Mouse (Mus musculus) limb, embryonic 11.5 days (tissue): ENCODE measurements around the gene Emc10. TPM values are rescaled to one million over a fixed set of nuclear protein-coding genes. Genes with fewer than 3 reads are reported as not detected.

Experiments used
- ATAC-seq: fragments of 200-750 bp; cut with Nextera tagmentation; 2 replicates; pipeline ENCODE4 v1.8.0; 2017; ENCODE audit warnings: low read depth; ENCODE audit not compliant: insufficient number of reproducible peaks, low FRiP score, low TSS enrichment
- DNase-seq: peaks from one replicate; pipeline ENCODE4 v3.0.0-alpha.2; 2015; ENCODE audit warnings: low spot score
- H3K27ac ChIP-seq: fragments of 300-500 bp; sonication (generic); replicated peaks from 2 replicates; pipeline ENCODE4 v1.5.1; 2014; ENCODE audit warnings: low read depth, mild to moderate bottlenecking, low read length
- H3K27me3 ChIP-seq: fragments of 300-500 bp; sonication (generic); 2 replicates; pipeline ENCODE4 v1.6.1; 2014; ENCODE audit warnings: mild to moderate bottlenecking, low read length, mixed read lengths; ENCODE audit not compliant: control insufficient read depth, insufficient read depth
- H3K36me3 ChIP-seq: fragments of 300-500 bp; sonication (generic); 2 replicates; pipeline ENCODE4 v1.6.1; 2014; ENCODE audit warnings: mild to moderate bottlenecking, low read length, moderate library complexity, mixed read lengths; ENCODE audit not compliant: control insufficient read depth, insufficient read depth
- H3K4me1 ChIP-seq: fragments of 300-500 bp; sonication (generic); 2 replicates; pipeline ENCODE4 v1.6.1; 2014; ENCODE audit warnings: low read length, mixed read lengths; ENCODE audit not compliant: control insufficient read depth, insufficient read depth
- H3K4me2 ChIP-seq: fragments of 300-500 bp; sonication (generic); 2 replicates; pipeline ENCODE4 v1.6.1; 2014; ENCODE audit warnings: low read depth, mild to moderate bottlenecking, moderate library complexity; ENCODE audit not compliant: severe bottlenecking
- H3K4me3 ChIP-seq: fragments of 300-500 bp; sonication (generic); 2 replicates; pipeline ENCODE4 v1.5.1; 2014; ENCODE audit warnings: low read depth, low read length
- H3K9ac ChIP-seq: fragments of 300-500 bp; sonication (generic); 2 replicates; pipeline ENCODE4 v1.6.1; 2014; ENCODE audit warnings: mild to moderate bottlenecking, low read length
- H3K9me3 ChIP-seq: fragments of 300-500 bp; sonication (generic); 2 replicates; pipeline ENCODE4 v1.6.1; 2016; ENCODE audit warnings: low read length; ENCODE audit not compliant: control insufficient read depth
- whole genome bisulfite sequencing: fragments of 180-500 bp; shearing (Covaris S2); extraction: QIAGEN DNeasy Blood & Tissue Kit; methylation state at CpG from one replicate; pipeline ENCODE4 v1.1.7; 2014; 5-methylcytosine and 5-hydroxymethylcytosine counted together
- polyA plus RNA-seq: library from polyadenylated mRNA; unstranded; fragments of >200 nt; fragmentation: Nextera tagmentation; extraction: Ambion mirVana; gene quantifications from 2 replicates; pipeline ENCODE4 v1.2.1, GENCODE M21; 2014

The Emc10 gene
- polyA plus RNA-seq, 1 experiment from 2014 or later, result 83.0 TPM

GRCm38 (mm10) chr7:44535657-44536589 is 39.6 kb upstream of the Emc10 start:
- H3K9me3 ChIP-seq, result no peaks in the 10 kb centered on the region
- no peak overlapping the region for H3K9ac ChIP-seq
- DNase-seq (no peak), ATAC-seq (no peak)
- H3K4me2 ChIP-seq, result no peak overlapping the region
- no peak overlapping the region for H3K27ac ChIP-seq
- H3K36me3 ChIP-seq, result peaks cover 44% of the 10 kb centered on the region
- no peak overlapping the region for H3K4me3 ChIP-seq
- no peaks in the 10 kb centered on the region for H3K4me1 ChIP-seq
- WGBS, result 95% methylated on average over 27 of the region's 27 CpGs
- H3K27me3 ChIP-seq, result no peaks in the 10 kb centered on the region

GRCm38 (mm10) chr7:44534656-44535441 is 38.5 kb upstream of the Emc10 start:
- ATAC-seq (no peak), DNase-seq (no peak)
- Histone ChIP-seq H3K9me3 (no peaks in the 10 kb centered on the region), H3K9ac (0 out of 2 replicates have a peak overlapping the region, but pooled peaks have one; percentile 7), H3K36me3 (peaks cover 33% of the 10 kb centered on the region), H3K4me1 (no peaks in the 10 kb centered on the region), H3K4me2 (no peak overlapping the region), H3K27me3 (no peaks in the 10 kb centered on the region), H3K27ac (no peak overlapping the region), H3K4me3 (no peak overlapping the region)
- WGBS, result 82% methylated on average over 19 of the region's 19 CpGs

GRCm38 (mm10) chr7:44534242-44534641 is 37.9 kb upstream of the Emc10 start:
- peaks cover 31% of the 10 kb centered on the region for H3K36me3 ChIP-seq
- no peaks in the 10 kb centered on the region for H3K9me3 ChIP-seq
- H3K9ac ChIP-seq, result no peak overlapping the region
- DNase-seq (no peak), ATAC-seq (no peak)
- H3K4me2 ChIP-seq, result no peak overlapping the region
- H3K4me1 ChIP-seq, result no peaks in the 10 kb centered on the region
- H3K27me3 ChIP-seq, result no peaks in the 10 kb centered on the region
- no peak overlapping the region for H3K27ac ChIP-seq
- WGBS, result 87% methylated on average over 13 of the region's 13 CpGs
- no peak overlapping the region for H3K4me3 ChIP-seq

GRCm38 (mm10) chr7:44533746-44534045 is 37.4 kb upstream of the Emc10 start:
- no peaks in the 10 kb centered on the region for H3K4me1 ChIP-seq
- 82% methylated on average over 12 of the region's 12 CpGs for WGBS
- no peak overlapping the region for H3K27ac ChIP-seq
- H3K36me3 ChIP-seq, result peaks cover 27% of the 10 kb centered on the region
- no peak overlapping the region for H3K4me3 ChIP-seq
- no peak for ATAC-seq
- no peak for DNase-seq
- H3K4me2 ChIP-seq, result no peak overlapping the region
- H3K9me3 ChIP-seq, result no peaks in the 10 kb centered on the region
- no peak overlapping the region for H3K9ac ChIP-seq
- no peaks in the 10 kb centered on the region for H3K27me3 ChIP-seq

GRCm38 (mm10) chr7:44532918-44533745 is 36.8 kb upstream of the Emc10 start:
- H3K4me1 ChIP-seq, result no peaks in the 10 kb centered on the region
- no peaks in the 10 kb centered on the region for H3K9me3 ChIP-seq
- H3K27ac ChIP-seq, result no peak overlapping the region
- H3K27me3 ChIP-seq, result 0 out of 2 replicates have a peak, but pooled peaks cover under 1% of the 10 kb centered on the region
- no peak overlapping the region for H3K4me2 ChIP-seq
- ATAC-seq (no peak), DNase-seq (no peak)
- 85% methylated on average over 29 of the region's 29 CpGs for WGBS
- no peak overlapping the region for H3K9ac ChIP-seq
- peaks cover 23% of the 10 kb centered on the region for H3K36me3 ChIP-seq
- H3K4me3 ChIP-seq, result no peak overlapping the region

GRCm38 (mm10) chr7:44531946-44532732 is 35.8 kb upstream of the Emc10 start, which contains the start of gene Spib:
Spib (minus strand) TSS chr7:44532071.
- no peak within 1 kb of the TSS for H3K4me3 ChIP-seq
- H3K9me3 ChIP-seq, result no peaks in the 10 kb centered on the region
- no peak within 1 kb of the TSS for H3K27ac ChIP-seq
- H3K36me3 ChIP-seq, result peaks cover 17% of the 10 kb centered on the region
- ATAC-seq, result no peak
- 80% methylated on average over 4 of the region's 4 CpGs for WGBS
- H3K4me1 ChIP-seq, result no peaks in the 10 kb centered on the region
- no peak within 1 kb of the TSS for H3K9ac ChIP-seq
- no peak for DNase-seq
- H3K27me3 ChIP-seq, result peaks cover 4% of the 10 kb centered on the region; the same call in 1 of the 2 replicates
- no peak within 1 kb of the TSS for H3K4me2 ChIP-seq

- H3K9me3 ChIP-seq, result no peaks in the 10 kb centered on the region
- no peak overlapping the region for H3K4me3 ChIP-seq
- DNase-seq (no peak), ATAC-seq (no peak)
- peaks cover 13% of the 10 kb centered on the region; the same call in 1 of the 2 replicates for H3K27me3 ChIP-seq
- no peak overlapping the region for H3K9ac ChIP-seq
- H3K27ac ChIP-seq, result no peak overlapping the region
- 42% methylated on average over 5 of the region's 5 CpGs for WGBS
- H3K36me3 ChIP-seq, result peaks cover 15% of the 10 kb centered on the region
- no peaks in the 10 kb centered on the region for H3K4me1 ChIP-seq
- H3K4me2 ChIP-seq, result no peak overlapping the region
These were observed 34.9 kb upstream of the Emc10 start for GRCm38 (mm10) chr7:44531207-44531606.
